Mouse (Mus musculus): ENCODE measurements around the gene Eif4ebp2.

The Eif4ebp2 gene

GRCm38 (mm10) chr10:61383021-61383714 is 69.3 kb downstream of the Eif4ebp2 start, which contains the start of gene Pald1:
Gene Pald1 (minus strand): TSS chr10:61383530.
- peak; percentile 82 for DNase-seq (ENCODE audit: low spot score)

- DNase-seq (ENCODE audit: low spot score), result peak; percentile 22
Observed at GRCm38 (mm10) chr10:61382281-61382731, 70.2 kb downstream of the Eif4ebp2 start.

GRCm38 (mm10) chr10:61381823-61382222 is 70.6 kb downstream of the Eif4ebp2 start:
- DNase-seq (ENCODE audit: low spot score), result no peak

- DNase-seq (ENCODE audit: low spot score), result peak; percentile 29
Observed at GRCm38 (mm10) chr10:61380186-61380585, 72.3 kb downstream of the Eif4ebp2 start.

GRCm38 (mm10) chr10:61379340-61380040 is 73.0 kb downstream of the Eif4ebp2 start:
- no peak for DNase-seq (ENCODE audit: low spot score)

GRCm38 (mm10) chr10:61378698-61379097 is 73.8 kb downstream of the Eif4ebp2 start:
- DNase-seq (ENCODE audit: low spot score), result no peak

Data from retina, embryonic 14.5 days (tissue).